Mouse (Mus musculus) MEL (cell line): ENCODE data around the gene Csnk1g1. TPM values are rescaled to one million over a fixed set of nuclear protein-coding genes. Genes with fewer than 3 reads are reported as not detected.

Source experiments
- DNase-seq: peaks from one replicate; pipeline ENCODE4 v3.0.0; 2011; ENCODE audit warnings: low read depth, low spot score
- H3K27ac ChIP-seq: 2 replicates; pipeline ENCODE4 v1.5.1; 2012; ENCODE audit warnings: low read depth, mild to moderate bottlenecking, control low read depth, low read length, moderate library complexity; ENCODE audit not compliant: control insufficient read depth
- H3K27me3 ChIP-seq, 2 experiments: fragments of 150-350 bp in 1 of 2; sonication (generic) in 1 of 2; 2 replicates each; pipeline ENCODE4 v1.6.1; 2012; ENCODE audit warnings: low read length in 2 of 2, mild to moderate bottlenecking in 2 of 2, improper control_type of control experiment in 1 of 2, moderate library complexity in 1 of 2; ENCODE audit not compliant: insufficient read depth in 2 of 2, control insufficient read depth in 1 of 2
- H3K36me3 ChIP-seq, 2 experiments: 2 replicates each; pipeline ENCODE4 v1.6.1; 2012 to 2014; ENCODE audit warnings: low read length in 2 of 2, improper control_type of control experiment in 1 of 2, inconsistent platforms in 1 of 2, mild to moderate bottlenecking in 1 of 2; ENCODE audit not compliant: insufficient read depth in 2 of 2, control insufficient read depth in 1 of 2
- H3K4me1 ChIP-seq, 2 experiments: fragments of 150-350 bp in 1 of 2; sonication (generic) in 1 of 2; 2 replicates each; pipeline ENCODE4 v1.6.1; 2012; ENCODE audit warnings: low read length in 2 of 2, improper control_type of control experiment in 1 of 2, mild to moderate bottlenecking in 1 of 2; ENCODE audit not compliant: insufficient read depth in 2 of 2, control insufficient read depth in 1 of 2
- H3K4me3 ChIP-seq, 2 experiments: fragments of 150-350 bp in 1 of 2; sonication (generic) in 1 of 2; 2 replicates each; pipeline ENCODE4 v1.5.1; 2012; ENCODE audit warnings: low read depth in 2 of 2, low read length in 2 of 2, mild to moderate bottlenecking in 2 of 2, moderate library complexity in 2 of 2, control low read depth in 1 of 2, improper control_type of control experiment in 1 of 2; ENCODE audit not compliant: control insufficient read depth in 1 of 2, insufficient read depth in 1 of 2
- H3K79me2 ChIP-seq: 2 replicates; pipeline ENCODE4 v1.6.1; 2012; ENCODE audit warnings: mild to moderate bottlenecking, low read length, moderate library complexity; ENCODE audit not compliant: control insufficient read depth, poor library complexity, insufficient read depth
- H3K9ac ChIP-seq: 2 replicates; pipeline ENCODE4 v1.6.1; 2012; ENCODE audit warnings: low read depth, mild to moderate bottlenecking, control low read depth, low read length, moderate library complexity; ENCODE audit not compliant: control insufficient read depth, poor library complexity, severe bottlenecking
- H3K9me3 ChIP-seq: fragments of 150-350 bp; sonication (generic); replicated peaks from 2 replicates; pipeline ENCODE4 v1.6.1; 2012; ENCODE audit warnings: mild to moderate bottlenecking, low read length, improper control_type of control experiment, moderate library complexity; ENCODE audit not compliant: insufficient read depth
- BHLHE40 ChIP-seq: IDR thresholded peaks from 2 replicates; pipeline ENCODE4 v1.6.1; 2012; ENCODE audit warnings: low read depth, mild to moderate bottlenecking, inconsistent platforms, low read length, improper control_type of control experiment, borderline replicate concordance
- CHD2 ChIP-seq: IDR thresholded peaks from 2 replicates; pipeline ENCODE4 v1.6.1; 2011; ENCODE audit warnings: low read length, improper control_type of control experiment
- E2F4 ChIP-seq: IDR thresholded peaks from 2 replicates; pipeline ENCODE4 v1.6.1; 2011; ENCODE audit warnings: low read depth, low read length, improper control_type of control experiment, borderline replicate concordance
- EP300 ChIP-seq, 2 experiments: IDR thresholded peaks; 2 replicates each; pipeline ENCODE4 v1.6.1; 2011; ENCODE audit warnings: improper control_type of control experiment in 2 of 2, low read length in 2 of 2, low read depth in 1 of 2, mild to moderate bottlenecking in 1 of 2
- ETS1 ChIP-seq: IDR thresholded peaks from 2 replicates; pipeline ENCODE4 v1.6.1; 2012; ENCODE audit warnings: low read depth, mild to moderate bottlenecking, inconsistent platforms, low read length, improper control_type of control experiment, moderate library complexity
- GATA1 ChIP-seq: IDR thresholded peaks from 2 replicates; pipeline ENCODE4 v1.6.1; 2011; ENCODE audit warnings: low read depth, low read length, improper control_type of control experiment
- JUND ChIP-seq: IDR thresholded peaks from 2 replicates; pipeline ENCODE4 v1.6.1; 2011; ENCODE audit warnings: low read depth, mild to moderate bottlenecking, improper control_type of control experiment, low read length
- MAFK ChIP-seq: IDR thresholded peaks from 2 replicates; pipeline ENCODE4 v1.6.1; 2011; ENCODE audit warnings: low read depth, mild to moderate bottlenecking, low read length, improper control_type of control experiment, borderline replicate concordance
- MXI1 ChIP-seq: IDR thresholded peaks from 2 replicates; pipeline ENCODE4 v1.6.1; 2011; ENCODE audit warnings: mild to moderate bottlenecking, low read depth, low read length, improper control_type of control experiment
- MYB ChIP-seq: IDR thresholded peaks from 2 replicates; pipeline ENCODE4 v1.6.1; 2011; ENCODE audit warnings: mild to moderate bottlenecking, low read depth, low read length, improper control_type of control experiment
- NELFE ChIP-seq: IDR thresholded peaks from 2 replicates; pipeline ENCODE4 v1.6.1; 2011; ENCODE audit warnings: low read depth, low read length, improper control_type of control experiment
- RAD21 ChIP-seq: IDR thresholded peaks from 2 replicates; pipeline ENCODE4 v1.6.1; 2011; ENCODE audit warnings: mild to moderate bottlenecking, low read depth, low read length, improper control_type of control experiment
- SIN3A ChIP-seq: IDR thresholded peaks from 2 replicates; pipeline ENCODE4 v1.6.1; 2012; ENCODE audit warnings: low read length, improper control_type of control experiment, inconsistent platforms
- SMC3 ChIP-seq: IDR thresholded peaks from 2 replicates; pipeline ENCODE4 v1.6.1; 2011; ENCODE audit warnings: low read depth, low read length, improper control_type of control experiment
- ZC3H11A ChIP-seq: IDR thresholded peaks from 2 replicates; pipeline ENCODE4 v1.6.1; 2012; ENCODE audit warnings: low read depth, mild to moderate bottlenecking, inconsistent platforms, low read length, improper control_type of control experiment
- polyA plus RNA-seq, 2 experiments: library from polyadenylated mRNA; stranded (reverse) in 1 of 2; unstranded in 1 of 2; fragments of >175 nt in 1 of 2; fragments of >200 nt in 1 of 2; gene quantifications; 2 replicates each; pipeline versions ENCODE4 v1.2.1 to v1.2.4; 2012; ENCODE audit warnings: low replicate concordance in 2 of 2, low read depth in 1 of 2; ENCODE audit not compliant: insufficient read length in 2 of 2, insufficient read depth in 1 of 2, missing spikeins in 1 of 2
- total RNA-seq: library from RNA; depleted of rRNA; stranded (reverse); fragments of 300-350 nt; gene quantifications from 2 replicates; pipeline ENCODE4 v1.2.3, GENCODE M21; 2012

Csnk1g1 gene
- total and polyA plus RNA-seq, 3 experiments = 5.1 to 7.7 TPM; not detected in 1

DNA sequence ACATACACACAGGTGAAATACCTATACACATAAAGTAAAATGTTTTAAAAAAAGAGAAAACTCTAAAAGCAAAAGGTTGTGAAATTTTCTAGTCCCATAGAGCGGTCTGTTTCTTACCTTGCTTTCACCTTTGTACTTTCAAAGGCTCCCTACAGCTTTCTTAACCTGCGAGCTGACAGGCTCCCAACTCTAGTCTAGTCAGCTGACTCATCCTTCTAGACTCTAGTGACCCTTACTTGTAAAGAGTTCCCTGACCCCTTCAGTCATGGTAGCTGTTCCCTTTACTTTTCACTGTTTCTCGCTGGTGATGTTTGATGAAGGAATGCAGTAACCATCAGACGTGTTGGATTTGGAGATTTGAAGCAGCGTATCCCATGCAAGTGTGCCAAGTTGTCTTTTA, 78.3 kb downstream of the Csnk1g1 start:
- Histone ChIP-seq H3K27ac (no peak overlapping the region), H3K27me3 (no peaks in the 10 kb centered on the region), H3K9me3 (no peaks in the 10 kb centered on the region), H3K36me3 (no peaks in the 10 kb centered on the region), H3K4me3 (no peak overlapping the region), H3K4me1 (no peaks in the 10 kb centered on the region), H3K79me2 (no peaks in the 10 kb centered on the region)
- no peak for DNase-seq
- TF ChIP-seq RAD21 (no peak), JUND (no peak), MAFK (no peak), EP300 (IDR thresholded peaks at IDR 0.05; ENCODE audit: low read depth in 1 of 2, low read length in 2 of 2) (no peak)
- TF ChIP-seq, all 39 proteins: peak for 0
- H3K9ac ChIP-seq = no peak overlapping the region

DNA sequence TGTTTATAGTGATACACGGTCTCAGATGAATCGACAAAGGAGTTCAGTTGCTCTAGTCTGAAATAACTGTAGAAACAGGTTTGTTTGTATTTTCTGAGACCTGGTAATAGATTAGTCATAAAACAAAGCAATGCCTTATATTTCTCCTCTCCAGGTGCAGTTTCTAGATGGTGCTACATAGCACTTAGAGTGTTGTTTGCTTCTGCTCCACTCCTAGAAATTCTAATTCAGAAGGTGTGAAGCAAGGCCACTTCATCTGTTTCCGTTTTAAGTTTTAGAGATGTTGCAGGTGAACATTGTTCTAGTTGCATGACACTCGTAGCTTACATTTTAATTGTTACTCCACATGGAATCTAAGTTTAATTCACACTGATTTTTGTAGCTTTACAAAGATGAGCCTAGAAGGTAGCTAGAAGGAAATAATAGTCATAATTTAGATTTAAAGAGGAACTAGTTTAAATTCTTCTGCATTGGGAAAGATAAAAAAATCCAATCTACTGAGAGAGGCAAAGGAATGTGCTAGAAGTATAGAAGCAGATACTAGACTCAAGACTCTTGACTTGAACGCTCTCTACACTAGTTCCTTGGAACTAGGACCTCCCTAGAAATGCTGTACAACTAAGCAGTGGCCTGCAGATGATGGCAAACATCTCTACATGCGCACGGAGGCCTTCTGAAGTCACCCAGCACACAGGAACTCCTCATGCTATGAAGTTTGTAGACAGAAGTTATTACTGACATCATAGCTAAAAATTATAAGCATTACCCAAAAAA, 87.1 kb downstream of the Csnk1g1 start:
- Histone ChIP-seq H3K27me3 (no peaks in the 10 kb centered on the region), H3K36me3 (peaks cover 0 to 4% of the 10 kb centered on the region in 2 experiments; a peak in 2 of 4 replicates), H3K4me1 (peaks cover 2 to 4% of the 10 kb centered on the region in 2 experiments; a peak in 2 of 4 replicates), H3K9ac (no peak overlapping the region), H3K9me3 (no peaks in the 10 kb centered on the region), H3K4me3 (no peak overlapping the region), H3K79me2 (no peaks in the 10 kb centered on the region), H3K27ac (no peak overlapping the region)
- TF ChIP-seq BHLHE40 (no peak), SMC3 (no peak), MYB (no peak), NELFE (no peak), MXI1 (no peak), MAFK (no peak), SIN3A (no peak), GATA1 (no peak), CHD2 (no peak), JUND (no peak), ZC3H11A (no peak)
- no peak for DNase-seq

DNA sequence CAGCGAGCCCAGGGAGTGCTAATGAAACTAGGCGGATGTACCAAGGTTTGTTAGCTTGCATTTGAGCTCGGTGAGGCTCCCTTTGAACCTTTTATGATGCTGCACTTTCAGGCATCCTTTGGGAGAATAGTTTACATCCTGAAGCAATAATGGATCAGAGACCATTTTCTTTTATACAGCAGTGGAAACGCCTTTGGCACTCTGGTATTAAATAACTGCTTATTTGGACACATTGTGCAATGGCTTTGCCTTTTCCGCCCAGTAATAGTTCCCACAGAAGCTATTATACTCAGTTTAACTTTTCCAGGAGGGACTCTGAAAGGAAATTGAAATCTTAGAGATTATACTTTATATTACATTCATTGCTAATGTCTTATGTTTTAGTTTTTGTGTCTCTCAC, 90.2 kb downstream of the Csnk1g1 start:
- Histone ChIP-seq H3K9ac (no peak overlapping the region), H3K79me2 (no peaks in the 10 kb centered on the region), H3K4me3 (no peak overlapping the region), H3K4me1 (peaks cover 2% of the 10 kb centered on the region in 2 experiments; a peak in 2 of 4 replicates), H3K36me3 (peaks cover 0 to 4% of the 10 kb centered on the region in 2 experiments; a peak in 2 of 4 replicates), H3K27me3 (no peaks in the 10 kb centered on the region), H3K9me3 (no peaks in the 10 kb centered on the region), H3K27ac (no peak overlapping the region)
- TF ChIP-seq ETS1 = no peak
- no peak for TF ChIP-seq BHLHE40
- no peak for TF ChIP-seq MAFK
- no peak for TF ChIP-seq E2F4
- DNase-seq = no peak
